16 mouse cellular contexts compared by ENCODE assay signal in the genomic region with DNA sequence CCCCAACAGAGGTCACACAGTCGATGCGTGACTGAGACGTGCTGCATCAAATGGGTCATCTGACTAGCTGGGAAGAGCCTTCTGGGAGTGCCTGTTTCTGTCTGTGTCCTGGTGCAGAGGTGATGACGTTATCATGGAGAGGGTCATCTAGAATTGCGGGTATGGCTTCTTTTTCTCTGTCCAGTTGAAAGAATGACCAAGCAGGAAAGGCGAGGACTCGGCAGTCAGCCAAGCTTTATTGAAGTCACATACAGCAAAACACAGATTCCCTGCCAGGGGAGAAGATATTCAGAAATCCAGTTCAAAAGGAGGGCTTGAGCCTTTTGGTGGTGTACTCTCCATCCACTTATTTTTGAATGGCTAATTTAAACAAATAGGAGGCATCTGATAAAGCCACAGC. TPM values are rescaled to one million over a fixed set of nuclear protein-coding genes. Genes with fewer than 3 reads are reported as not detected.
DNase-seq lines count a peak whose midpoint lies in the region; TF ChIP-seq lines count a peak whose summit lies in the region.
"Had no signal": no experiment of that assay in that cellular context is flagged by ENCODE, and none has a peak within 500 bp of the region (broad histone marks: within the 10 kb centered on the region; RNA-seq: fewer than 3 reads in every experiment).

No protein-coding gene starts in this region.

- intact Hi-C loops in left cerebral cortex, postnatal 10 days (cut with DNase I), result loop anchor here (5.0 kb wide), 2 partner anchors 101 to 116 kb away; a partner anchor contains a TSS

- DNase-seq in cerebellum, adult 9-10 months, result peak; percentile 47
- DNase-seq in cerebellum, adult 9-11 months, result no peak
- DNase-seq in layer of hippocampus, adult 2 months (ENCODE audit: low spot score in 2 of 2), result no peak
- no peak for DNase-seq in layer of hippocampus, adult 9-10 months (ENCODE audit: low spot score)
- peak; percentile 35 for DNase-seq in adrenal gland, postnatal 25 days
- peak; percentile 52 for DNase-seq in testis, postnatal 10 days (ENCODE audit: low spot score)
- DNase-seq in left cerebral cortex, postnatal 10 days (ENCODE audit: extremely low spot score in 1 of 2, low spot score in 2 of 2), result no peak
- DNase-seq: forebrain, postnatal 0 days; gastrocnemius, postnatal 14 days; heart, postnatal 36 days; kidney, postnatal 36 days; lung, postnatal 36 days; midbrain, embryonic 14.5 days; right cerebral cortex, postnatal 14 days; spleen, adult 18-20 months had no signal

- H3K27ac ChIP-seq in layer of hippocampus, adult 2 months, result peak overlapping the region; percentile 95; the same call in 1 of the 2 replicates
- H3K27ac ChIP-seq: lung, embryonic 15.5 days had no signal

- no peak overlapping the region for H3K4me3 ChIP-seq in layer of hippocampus, adult 2 months

- TF ChIP-seq CTCF in layer of hippocampus, adult 2 months (conservative IDR thresholded peaks at IDR 0.05), result no peak

RNA-seq across cellular contexts. Expression of a gene that starts 1.6 kb away (rescaled TPM):
- total RNA-seq in layer of hippocampus, adult 2 months (2021), result 10 to 100 TPM; 10.3 to 12.8 TPM
- total RNA-seq in adrenal gland, postnatal 25 days (2021), result 18.1 and 21.6 TPM in 2 replicates
- total RNA-seq in left cerebral cortex, postnatal 10 days (2021), result 10 to 100 TPM; 13.6 to 14.4 TPM

RNA-seq across cellular contexts. Expression of a gene that starts 28.5 kb away (rescaled TPM):
- total RNA-seq in layer of hippocampus, adult 2 months (2021), result 10 to 100 TPM; 48.8 to 51.1 TPM
- total RNA-seq in adrenal gland, postnatal 25 days (2021), result 37.2 and 47.9 TPM in 2 replicates
- 10 to 100 TPM; 41.4 to 42.8 TPM for total RNA-seq in left cerebral cortex, postnatal 10 days (2021)

Comparison
In these comparisons a context has a peak if more than half of its experiments do, and no peak if none do; other contexts are left out.
1. DNase-seq: peak in cerebellum, adult 9-10 months (single experiment), adrenal gland, postnatal 25 days (single experiment) and testis, postnatal 10 days (single experiment); none in cerebellum, adult 9-11 months (single experiment), layer of hippocampus, adult 2 months (0 of 2), layer of hippocampus, adult 9-10 months (single experiment) and left cerebral cortex, postnatal 10 days (0 of 2).